ENCODE assay signal across 8 mouse cellular contexts in the genomic region with DNA sequence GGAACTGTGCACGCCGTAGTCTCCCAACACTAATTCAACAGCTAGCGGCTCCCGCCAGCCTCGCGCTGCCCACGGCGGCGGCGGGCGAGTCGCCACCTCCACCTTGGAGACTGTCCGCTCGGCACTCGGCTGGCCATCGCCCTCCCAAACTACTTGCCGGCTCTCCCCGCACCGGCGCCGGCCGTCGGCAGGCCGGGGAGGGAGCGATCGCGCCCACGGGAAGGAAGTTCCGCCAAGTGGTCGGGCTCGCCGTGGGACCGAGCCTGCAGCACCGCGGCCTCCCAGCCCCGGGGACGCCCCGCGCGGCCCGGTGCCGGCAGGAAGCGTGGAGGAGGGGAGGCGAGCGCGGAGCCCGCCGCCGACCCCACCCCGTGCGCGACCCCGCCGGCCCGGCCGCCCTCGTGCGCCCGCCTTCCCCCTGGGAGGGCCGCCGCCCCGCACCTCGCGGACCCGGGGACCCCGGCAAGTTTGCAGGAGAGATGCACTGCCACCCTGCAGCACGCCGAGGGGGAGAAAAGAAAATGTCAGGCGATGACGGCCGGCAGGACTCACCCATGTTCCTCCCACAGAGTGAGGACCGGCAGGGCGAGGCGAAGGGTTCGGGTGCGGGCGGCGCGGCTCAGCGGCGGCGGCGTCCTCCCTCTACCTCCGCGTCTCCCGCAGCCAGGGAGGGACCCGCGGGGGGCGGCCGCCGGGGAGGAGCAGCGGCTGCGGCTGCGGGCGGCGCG. TPM values are rescaled to one million over a fixed set of nuclear protein-coding genes. Genes with fewer than 3 reads are reported as not detected.
DNase-seq lines count a peak whose midpoint lies in the region; ATAC-seq and TF ChIP-seq lines count a peak whose summit lies in the region.

Gene Rap1gds1 (minus strand): TSS at position 718 of the 728 bp plus-strand sequence.

- under 1% methylated on average over 87 of the region's 97 CpGs for WGBS in embryonic facial prominence, embryonic 13.5 days
- WGBS in heart, adult 2 months: under 1% methylated on average over 92 of the region's 97 CpGs
- 0% methylated on average over 34 of the region's 97 CpGs for WGBS in limb, embryonic 14.5 days
- WGBS in midbrain, embryonic 16.5 days: under 1% methylated on average over 79 of the region's 97 CpGs
- WGBS in spleen, adult 2 months: under 1% methylated on average over 90 of the region's 97 CpGs

- intact Hi-C loops in heart, adult 2 months (cut with DNase I): loop anchor here (5.0 to 10.0 kb wide), 3 partner anchors 82 to 1210 kb away; partner anchors contain the start of genes Dnajb14, H2afz and Tspan5

- no peak for TF ChIP-seq CTCF in heart, adult 2 months (IDR thresholded peaks at IDR 0.05)
- TF ChIP-seq CTCF in spleen, adult 2 months (IDR thresholded peaks at IDR 0.05; ENCODE audit: extremely low read depth, insufficient read depth, insufficient read length, insufficient replicate concordance): no peak

- peaks cover 9% of the 10 kb centered on the region for H3K4me1 ChIP-seq in embryonic facial prominence, embryonic 13.5 days
- H3K4me1 ChIP-seq in heart, adult 2 months (ENCODE audit: control insufficient read depth, insufficient read depth, low read length): no peaks in the 10 kb centered on the region; the same call in 1 of the 2 replicates
- peaks cover 12% of the 10 kb centered on the region; the same call in 1 of the 2 replicates for H3K4me1 ChIP-seq in limb, embryonic 14.5 days (ENCODE audit: control insufficient read depth, insufficient read depth, low read length)
- H3K4me1 ChIP-seq in midbrain, embryonic 16.5 days (ENCODE audit: control insufficient read depth, insufficient read depth, low read length): peaks cover 6% of the 10 kb centered on the region
- H3K4me1 ChIP-seq in spleen, adult 2 months (ENCODE audit: control insufficient read depth, insufficient read depth, insufficient read length): peaks cover 6% of the 10 kb centered on the region

- H3K27ac ChIP-seq in embryonic facial prominence, embryonic 13.5 days: peak within 1 kb of the TSS; percentile 97
- peak within 1 kb of the TSS; percentile 94 for H3K27ac ChIP-seq in heart, adult 2 months
- H3K27ac ChIP-seq in limb, embryonic 14.5 days (replicated peaks; ENCODE audit: low read depth, low read length): peak within 1 kb of the TSS; percentile 96
- H3K27ac ChIP-seq in midbrain, embryonic 16.5 days (ENCODE audit: low read length): peak within 1 kb of the TSS; percentile 96
- H3K27ac ChIP-seq in spleen, adult 2 months (ENCODE audit: insufficient read depth, low read length): peak within 1 kb of the TSS; percentile 96

- peak within 1 kb of the TSS; percentile 94 for H3K9ac ChIP-seq in embryonic facial prominence, embryonic 13.5 days
- H3K9ac ChIP-seq in heart, adult 2 months (ENCODE audit: low read depth, low read length): peak within 1 kb of the TSS; percentile 99
- H3K9ac ChIP-seq in limb, embryonic 14.5 days (ENCODE audit: low read depth, low read length, severe bottlenecking): peak within 1 kb of the TSS; percentile 92
- peak within 1 kb of the TSS; percentile 91 for H3K9ac ChIP-seq in midbrain, embryonic 16.5 days (ENCODE audit: low read depth, low read length)

- ATAC-seq in embryonic facial prominence, embryonic 13.5 days (ENCODE audit: insufficient number of reproducible peaks, insufficient read depth, low FRiP score, low TSS enrichment, low read depth): peak; percentile 57
- ATAC-seq in limb, embryonic 14.5 days (ENCODE audit: low FRiP score, low read depth): peak; percentile 38
- ATAC-seq in midbrain, embryonic 16.5 days: peak; percentile 81

- peak; percentile 83 for DNase-seq in 3134 (ENCODE audit: extremely low read depth, insufficient read length, low spot score)
- DNase-seq in adrenal gland, postnatal 36 days: peak; percentile 73 to 81
- peak; percentile 84 to 86 for DNase-seq in heart, adult 2 months
- peak; percentile 44 to 47 for DNase-seq in kidney, adult 8-10 months
- peak; percentile 20 for DNase-seq in limb, embryonic 14.5 days (ENCODE audit: low spot score)
- peak in 1 of 2 experiments; percentile 62 for DNase-seq in spleen, adult 2 months (ENCODE audit: low read depth in 1 of 2, low spot score in 2 of 2)

- H3K9me3 ChIP-seq in embryonic facial prominence, embryonic 13.5 days: no peaks in the 10 kb centered on the region
- H3K9me3 ChIP-seq in limb, embryonic 14.5 days (ENCODE audit: control insufficient read depth, low read length): 0 out of 2 replicates have a peak, but pooled peaks cover 4% of the 10 kb centered on the region
- no peaks in the 10 kb centered on the region for H3K9me3 ChIP-seq in midbrain, embryonic 16.5 days (replicated peaks; ENCODE audit: control insufficient read depth, low read length, poor library complexity, severe bottlenecking)

- no peak for TF ChIP-seq POLR2A in heart, adult 2 months (IDR thresholded peaks at IDR 0.05; ENCODE audit: insufficient read depth, low read depth, low read length)
- TF ChIP-seq POLR2A in limb, embryonic 14.5 days (IDR thresholded peaks at IDR 0.05; ENCODE audit: borderline replicate concordance, extremely low read depth, insufficient read depth, insufficient read length): 0 out of 2 replicates have a peak, but pooled peaks have one; percentile 42
- no peak; the same call in 1 of the 2 replicates for TF ChIP-seq POLR2A in spleen, adult 2 months (IDR thresholded peaks at IDR 0.05; ENCODE audit: low read depth, low read length)

- H3K27me3 ChIP-seq in embryonic facial prominence, embryonic 13.5 days: no peaks in the 10 kb centered on the region
- no peaks in the 10 kb centered on the region for H3K27me3 ChIP-seq in heart, adult 2 months (ENCODE audit: control insufficient read depth, insufficient read depth, low read length)
- H3K27me3 ChIP-seq in limb, embryonic 14.5 days (ENCODE audit: control insufficient read depth, insufficient read depth, low read length): no peaks in the 10 kb centered on the region
- H3K27me3 ChIP-seq in midbrain, embryonic 16.5 days (ENCODE audit: control insufficient read depth, insufficient read depth, low read depth, low read length): no peaks in the 10 kb centered on the region
- no peaks in the 10 kb centered on the region for H3K27me3 ChIP-seq in spleen, adult 2 months (ENCODE audit: control insufficient read depth, insufficient read depth, low read length)

- peak within 1 kb of the TSS; percentile 80 for H3K4me2 ChIP-seq in embryonic facial prominence, embryonic 13.5 days
- H3K4me2 ChIP-seq in limb, embryonic 14.5 days (replicated peaks; ENCODE audit: low read depth, low read length, severe bottlenecking): peak within 1 kb of the TSS; percentile 92
- H3K4me2 ChIP-seq in midbrain, embryonic 16.5 days (ENCODE audit: low read length): peak within 1 kb of the TSS; percentile 86

- H3K4me3 ChIP-seq in embryonic facial prominence, embryonic 13.5 days: peak within 1 kb of the TSS; percentile 89
- H3K4me3 ChIP-seq in heart, adult 2 months: peak within 1 kb of the TSS; percentile 99
- H3K4me3 ChIP-seq in limb, embryonic 14.5 days (replicated peaks; ENCODE audit: low read length): peak within 1 kb of the TSS; percentile 87
- H3K4me3 ChIP-seq in midbrain, embryonic 16.5 days (ENCODE audit: low read depth, low read length): peak within 1 kb of the TSS; percentile 96
- peak within 1 kb of the TSS; percentile 96 for H3K4me3 ChIP-seq in spleen, adult 2 months (ENCODE audit: extremely low read depth, insufficient read depth, insufficient read length)

- no peaks in the 10 kb centered on the region for H3K36me3 ChIP-seq in embryonic facial prominence, embryonic 13.5 days
- no peaks in the 10 kb centered on the region; the same call in 1 of the 2 replicates for H3K36me3 ChIP-seq in heart, adult 2 months (ENCODE audit: control insufficient read depth, insufficient read depth, low read length)
- H3K36me3 ChIP-seq in limb, embryonic 14.5 days (ENCODE audit: control insufficient read depth, insufficient read depth, low read length): no peaks in the 10 kb centered on the region
- H3K36me3 ChIP-seq in midbrain, embryonic 16.5 days (ENCODE audit: control insufficient read depth, insufficient read depth, low read length): no peaks in the 10 kb centered on the region
- no peaks in the 10 kb centered on the region for H3K36me3 ChIP-seq in spleen, adult 2 months (ENCODE audit: control insufficient read depth, insufficient read depth, low read length)

- TF ChIP-seq EP300 in heart, adult 2 months (IDR thresholded peaks at IDR 0.05; ENCODE audit: insufficient read depth, low read depth, low read length): no peak

- H3K79me2 ChIP-seq in heart, adult 2 months (replicated peaks; ENCODE audit: control insufficient read depth, insufficient read depth, low read length): no peaks in the 10 kb centered on the region

RNA-seq across cellular contexts. Expression of gene Rap1gds1, which starts in this region (rescaled TPM):
- 10 to 100 TPM; 55.5 to 56.9 TPM for total RNA-seq in adrenal gland, postnatal 36 days (2021)
- polyA plus RNA-seq in embryonic facial prominence, embryonic 13.5 days (2015; fragmentation: Nextera tagmentation; extraction: Ambion mirVana): 59.7 and 69.3 TPM in 2 replicates
- total RNA-seq in heart, adult 2 months (2021): 10 to 100 TPM; 24.2 to 26.2 TPM
- polyA plus RNA-seq in heart, adult 2 months (2012; rRNA removed): 14.6 and 23.5 TPM in 2 replicates
- polyA plus RNA-seq in limb, embryonic 14.5 days (2012; rRNA removed): 31.7 and 32.2 TPM in 2 replicates
- 48.7 and 50.9 TPM in 2 replicates for polyA plus RNA-seq in limb, embryonic 14.5 days (2014; fragmentation: Nextera tagmentation; extraction: Ambion mirVana)
- polyA plus RNA-seq in midbrain, embryonic 16.5 days (2015; fragmentation: Nextera tagmentation; extraction: Ambion mirVana): 70.7 and 82.9 TPM in 2 replicates
- 15.2 and 15.4 TPM in 2 replicates for polyA plus RNA-seq in spleen, adult 2 months (2012; rRNA removed)
